15 mouse cellular contexts compared by ENCODE assay signal in the genomic region with DNA sequence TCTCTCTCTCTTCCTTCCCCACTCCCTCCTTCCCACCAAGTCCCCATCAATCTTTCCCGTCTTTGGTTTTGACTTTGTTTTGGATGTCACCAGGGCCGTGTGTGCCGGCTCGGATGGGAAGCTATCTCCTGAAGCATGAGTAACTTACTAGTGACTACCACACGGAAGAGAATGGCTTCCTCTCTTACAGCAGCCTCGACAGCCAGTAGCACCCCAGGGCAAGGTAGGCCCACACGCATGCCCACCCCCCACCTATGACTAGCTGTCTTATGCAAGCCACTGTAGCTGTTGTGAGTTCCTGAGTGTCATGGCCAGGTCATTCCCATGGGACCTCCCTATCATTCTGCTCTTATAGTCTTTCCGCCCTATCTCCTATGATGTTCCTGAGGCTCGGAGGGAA.
"Had no signal": no experiment of that assay in that cellular context is flagged by ENCODE, and none has a peak within 500 bp of the region (broad histone marks: within the 10 kb centered on the region; RNA-seq: fewer than 3 reads in every experiment).

No protein-coding gene starts in this region.

- H3K9me3 ChIP-seq: neural tube, embryonic 13.5 days; neural tube, embryonic 15.5 days; stomach, embryonic 15.5 days had no signal

- H3K27ac ChIP-seq: neural tube, embryonic 13.5 days; neural tube, embryonic 15.5 days; stomach, embryonic 15.5 days had no signal

- H3K4me2 ChIP-seq: neural tube, embryonic 13.5 days; neural tube, embryonic 15.5 days; stomach, embryonic 15.5 days had no signal

- H3K4me3 ChIP-seq: neural tube, embryonic 13.5 days; neural tube, embryonic 15.5 days; stomach, embryonic 15.5 days had no signal

- DNase-seq: retina, postnatal 1 day; right cerebral cortex, adult 18-20 months; right cerebral cortex, postnatal 14 days; right cerebral cortex, postnatal 25 days; right cerebral cortex, postnatal 4 days; spleen, adult 18-20 months; thymus, adult 18-20 months; thymus, adult 2 months; thymus, postnatal 14 days; thymus, postnatal 25 days; thymus, postnatal 36 days; thymus, postnatal 4 days had no signal

- H3K9ac ChIP-seq: neural tube, embryonic 13.5 days; neural tube, embryonic 15.5 days; stomach, embryonic 15.5 days had no signal

- H3K27me3 ChIP-seq: neural tube, embryonic 13.5 days; neural tube, embryonic 15.5 days; stomach, embryonic 15.5 days had no signal

- H3K4me1 ChIP-seq: neural tube, embryonic 13.5 days; neural tube, embryonic 15.5 days had no signal
